Mouse (Mus musculus) neural tube, embryonic 13.5 days (tissue): ENCODE measurements around the gene Txnrd1. TPM values are rescaled to one million over a fixed set of nuclear protein-coding genes. Genes with fewer than 3 reads are reported as not detected.

Source experiments
- ATAC-seq: fragments of 200-750 bp; cut with Nextera tagmentation; 2 replicates; pipeline ENCODE4 v1.8.0; 2017; ENCODE audit warnings: low read depth, mild to moderate bottlenecking, moderate TSS enrichment, moderate library complexity
- H3K27ac ChIP-seq: fragments of 300-500 bp; sonication (generic); replicated peaks from 2 replicates; pipeline ENCODE4 v1.5.1; 2015; ENCODE audit warnings: moderate library complexity, mild to moderate bottlenecking, inconsistent platforms
- H3K27me3 ChIP-seq: fragments of 300-500 bp; sonication (generic); 2 replicates; pipeline ENCODE4 v1.6.1; 2015; ENCODE audit warnings: mild to moderate bottlenecking, inconsistent platforms
- H3K36me3 ChIP-seq: fragments of 300-500 bp; sonication (generic); 2 replicates; pipeline ENCODE4 v1.6.1; 2015; ENCODE audit warnings: mild to moderate bottlenecking, inconsistent platforms
- H3K4me1 ChIP-seq: fragments of 300-500 bp; sonication (generic); replicated peaks from 2 replicates; pipeline ENCODE4 v1.6.1; 2015; ENCODE audit warnings: inconsistent platforms
- H3K4me2 ChIP-seq: fragments of 300-500 bp; sonication (generic); 2 replicates; pipeline ENCODE4 v1.6.1; 2015; ENCODE audit warnings: inconsistent platforms, mild to moderate bottlenecking, moderate library complexity
- H3K4me3 ChIP-seq: fragments of 300-500 bp; sonication (generic); 2 replicates; pipeline ENCODE4 v1.5.1; 2015; ENCODE audit warnings: mild to moderate bottlenecking, inconsistent platforms
- H3K9ac ChIP-seq: fragments of 300-500 bp; sonication (generic); 2 replicates; pipeline ENCODE4 v1.6.1; 2015; ENCODE audit warnings: moderate library complexity, mild to moderate bottlenecking, inconsistent platforms
- H3K9me3 ChIP-seq: fragments of 300-500 bp; sonication (generic); 2 replicates; pipeline ENCODE4 v1.6.1; 2016; ENCODE audit warnings: inconsistent platforms
- WGBS: fragments of 180-500 bp; shearing (Covaris S2); methylation state at CpG from one replicate; pipeline ENCODE4 v1.1.7; 2015; 5-methylcytosine and 5-hydroxymethylcytosine counted together
- polyA plus RNA-seq: library from polyadenylated mRNA; unstranded; fragments of >200 nt; fragmentation: Nextera tagmentation; extraction: Ambion mirVana; gene quantifications from 2 replicates; pipeline ENCODE4 v1.2.1, GENCODE M21; 2015

Txnrd1 gene
- polyA plus RNA-seq, 1 experiment from 2014 or later, result 112 TPM

DNA sequence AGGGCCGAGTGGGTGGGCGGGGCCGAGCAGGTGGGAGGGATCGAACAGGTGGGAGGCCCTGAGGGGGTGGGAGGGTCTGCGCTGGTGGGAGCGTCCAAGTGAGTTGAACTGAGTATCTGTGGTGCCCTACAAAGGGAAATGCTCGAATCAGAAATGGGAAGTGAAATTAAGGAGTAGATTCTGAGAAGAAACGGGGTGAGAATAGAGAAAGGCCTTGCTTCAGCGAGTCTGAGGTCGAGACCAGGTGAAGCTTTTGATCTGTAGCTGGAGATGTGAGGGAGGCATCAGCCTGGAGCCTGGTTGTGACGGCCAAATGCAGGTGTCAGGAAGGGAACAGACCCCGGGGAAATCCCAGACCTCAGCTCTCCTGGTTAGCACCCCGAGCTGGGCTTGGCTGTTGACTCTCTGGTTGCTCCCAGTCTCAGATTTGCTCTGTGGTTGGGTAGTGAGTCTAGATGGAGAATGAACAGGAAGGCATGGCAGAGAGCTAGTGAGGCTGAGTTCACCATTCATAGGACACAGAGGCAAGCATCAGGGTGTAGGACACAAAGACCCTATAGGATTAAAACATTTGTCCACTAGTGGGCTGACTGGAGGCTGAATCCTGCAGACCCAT lies 101.4 kb downstream of the Txnrd1 start:
- Histone ChIP-seq H3K9ac (no peak overlapping the region), H3K27me3 (no peaks in the 10 kb centered on the region), H3K36me3 (no peaks in the 10 kb centered on the region), H3K27ac (no peak overlapping the region), H3K4me2 (no peak overlapping the region), H3K4me1 (no peaks in the 10 kb centered on the region), H3K9me3 (no peaks in the 10 kb centered on the region), H3K4me3 (no peak overlapping the region)
- WGBS, result 89% methylated on average over 13 of the region's 13 CpGs
- ATAC-seq, result no peak

DNA sequence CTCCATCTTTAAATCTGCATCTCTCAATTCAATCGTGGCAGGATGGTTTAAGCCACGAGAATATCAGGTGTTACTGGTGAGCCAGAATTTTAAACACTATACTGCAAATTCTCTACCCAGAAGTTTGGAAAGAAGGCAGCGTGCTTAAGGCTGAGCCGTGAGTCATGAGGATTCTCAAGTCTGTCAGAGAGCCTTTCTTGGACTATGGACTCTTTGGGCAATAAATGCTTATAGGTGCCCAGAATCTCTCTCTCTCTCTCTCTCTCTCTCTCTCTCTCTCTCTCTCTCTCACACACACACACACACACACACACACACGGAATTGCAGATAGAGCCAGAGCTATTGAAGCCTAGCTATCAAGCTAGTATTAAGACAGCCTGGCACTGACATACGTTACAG lies 102.0 kb downstream of the Txnrd1 start:
- H3K27me3 ChIP-seq, result no peaks in the 10 kb centered on the region
- no peaks in the 10 kb centered on the region for H3K36me3 ChIP-seq
- no peak overlapping the region for H3K9ac ChIP-seq
- H3K4me3 ChIP-seq, result no peak overlapping the region
- 91% methylated on average over 6 of the region's 6 CpGs for WGBS
- H3K4me2 ChIP-seq, result no peak overlapping the region
- no peaks in the 10 kb centered on the region for H3K9me3 ChIP-seq
- H3K27ac ChIP-seq, result no peak overlapping the region
- H3K4me1 ChIP-seq, result no peaks in the 10 kb centered on the region
- no peak for ATAC-seq

Other genes starting within 250 kb of the Txnrd1 start
- 36.8 and 37.1 TPM in 2 replicates for gene 1190007I07Rik, start 210.7 kb upstream of the Txnrd1 start, polyA plus RNA-seq
- 195 and 217 TPM in 2 replicates for gene Tdg, start 204.1 kb upstream of the Txnrd1 start, polyA plus RNA-seq
- 1.3 and 2.1 TPM in 2 replicates for gene Glt8d2, start 143.3 kb upstream of the Txnrd1 start, polyA plus RNA-seq
- gene Hcfc2, start 137.8 kb upstream of the Txnrd1 start, polyA plus RNA-seq, result 42.0 and 42.3 TPM in 2 replicates
- 42.0 and 50.6 TPM in 2 replicates for gene Nfyb, start 69.8 kb upstream of the Txnrd1 start, polyA plus RNA-seq
- 0.24 TPM in 1 of 2 replicates, not detected in the other for gene Eid3, start 32.7 kb downstream of the Txnrd1 start, polyA plus RNA-seq
- gene Chst11, start 151.5 kb downstream of the Txnrd1 start, polyA plus RNA-seq, result 2.6 and 3.6 TPM in 2 replicates